Mouse (Mus musculus) ES-Bruce4 (cell line): ENCODE data around the gene Hook2. TPM values are rescaled to one million over a fixed set of nuclear protein-coding genes. Genes with fewer than 3 reads are reported as not detected.

ENCODE experiments used
- H3K27ac ChIP-seq: 2 replicates; pipeline ENCODE4 v1.5.1; 2012; ENCODE audit warnings: low read length, inconsistent platforms; ENCODE audit not compliant: insufficient read depth
- H3K27me3 ChIP-seq: 2 replicates; pipeline ENCODE4 v1.6.1; 2012; ENCODE audit warnings: mild to moderate bottlenecking, low read length, inconsistent platforms; ENCODE audit not compliant: control insufficient read depth, poor library complexity, insufficient read depth, severe bottlenecking
- H3K36me3 ChIP-seq: 2 replicates; pipeline ENCODE4 v1.6.1; 2012; ENCODE audit warnings: inconsistent platforms, mild to moderate bottlenecking, low read length, moderate library complexity; ENCODE audit not compliant: control insufficient read depth, poor library complexity, insufficient read depth, severe bottlenecking
- H3K4me1 ChIP-seq: one replicate; pipeline ENCODE4 v1.8.1; 2011; ENCODE audit warnings: low read length; ENCODE audit not compliant: control insufficient read depth, insufficient read depth
- H3K4me3 ChIP-seq: 2 replicates; pipeline ENCODE4 v1.5.1; 2011; ENCODE audit warnings: low read depth, mild to moderate bottlenecking, low read length
- H3K9ac ChIP-seq: 2 replicates; pipeline ENCODE4 v1.6.1; 2012; ENCODE audit warnings: low read depth, mild to moderate bottlenecking, inconsistent platforms; ENCODE audit not compliant: poor library complexity, severe bottlenecking
- H3K9me3 ChIP-seq: replicated peaks from 2 replicates; pipeline ENCODE4 v1.6.1; 2012; ENCODE audit warnings: mild to moderate bottlenecking, low read length, inconsistent platforms; ENCODE audit not compliant: control insufficient read depth, poor library complexity, insufficient read depth, severe bottlenecking
- CTCF ChIP-seq: IDR thresholded peaks from one replicate; pipeline ENCODE4 v1.8.1; 2011; ENCODE audit warnings: low read depth, low read length
- EP300 ChIP-seq: IDR thresholded peaks from 2 replicates; pipeline ENCODE4 v1.6.1; 2011; ENCODE audit warnings: low read depth, low read length; ENCODE audit not compliant: insufficient read depth
- POLR2A ChIP-seq: IDR thresholded peaks from one replicate; pipeline ENCODE4 v1.8.1; 2011; ENCODE audit warnings: low read length; ENCODE audit not compliant: insufficient read depth
- polyA plus RNA-seq: library from polyadenylated mRNA; stranded (reverse); fragments of >200 nt; gene quantifications from 2 replicates; pipeline ENCODE4 v1.2.4, GENCODE M21; 2011; ENCODE audit warnings: low read depth; ENCODE audit not compliant: missing spikeins, insufficient read depth, insufficient read length

The Hook2 gene
- polyA plus RNA-seq, 1 experiment = 41.5 TPM

GRCm38 (mm10) chr8:84985684-84986378, 4.6 kb upstream of the Hook2 start:
- Histone ChIP-seq H3K36me3 (no peaks in the 10 kb centered on the region), H3K4me3 (peak overlapping the region; percentile 73), H3K9ac (peak overlapping the region; percentile 74), H3K4me1 (peaks cover 10% of the 10 kb centered on the region), H3K9me3 (no peaks in the 10 kb centered on the region), H3K27ac (peak overlapping the region; percentile 79), H3K27me3 (no peaks in the 10 kb centered on the region)
- TF ChIP-seq POLR2A = no peak
- peak; percentile 83 for TF ChIP-seq EP300
- TF ChIP-seq CTCF = no peak

- H3K27me3 ChIP-seq = no peaks in the 10 kb centered on the region
- TF ChIP-seq CTCF (no peak), EP300 (no peak), POLR2A (no peak)
- no peaks in the 10 kb centered on the region for H3K36me3 ChIP-seq
- peak overlapping the region; percentile 10; the same call in 1 of the 2 replicates for H3K27ac ChIP-seq
- peaks cover 8% of the 10 kb centered on the region for H3K4me1 ChIP-seq
- peak overlapping the region; percentile 73 for H3K4me3 ChIP-seq
- peak overlapping the region; percentile 74 for H3K9ac ChIP-seq
- H3K9me3 ChIP-seq = no peaks in the 10 kb centered on the region
Measured at GRCm38 (mm10) chr8:84986379-84986945, 3.9 kb upstream of the Hook2 start.

DNA sequence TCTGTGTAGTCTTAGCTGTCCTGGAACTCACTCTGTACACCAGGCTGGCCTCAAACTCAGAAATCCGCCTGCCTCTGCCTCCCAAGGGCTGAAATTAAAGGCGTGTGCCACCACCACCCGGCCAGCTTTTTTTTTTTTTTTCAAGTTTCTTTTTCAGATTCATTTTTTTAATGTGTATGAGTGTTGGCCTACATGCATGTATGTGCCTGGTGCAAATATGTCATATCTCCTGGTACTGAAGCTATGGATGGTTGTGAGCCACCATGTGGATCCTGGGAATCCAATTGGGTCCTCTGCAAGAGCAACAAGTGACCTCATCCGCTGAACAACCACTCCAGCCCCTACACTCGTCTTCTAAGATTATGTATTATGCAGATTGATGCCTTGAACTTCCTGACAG, 3.0 kb upstream of the Hook2 start:
- peak overlapping the region; percentile 57 for H3K27ac ChIP-seq
- no peaks in the 10 kb centered on the region for H3K27me3 ChIP-seq
- H3K4me1 ChIP-seq = peaks cover 8% of the 10 kb centered on the region
- H3K36me3 ChIP-seq = no peaks in the 10 kb centered on the region; the same call in 1 of the 2 replicates
- no peak for TF ChIP-seq CTCF
- TF ChIP-seq EP300 = no peak
- no peak for TF ChIP-seq POLR2A
- H3K9me3 ChIP-seq = no peaks in the 10 kb centered on the region
- H3K4me3 ChIP-seq = no peak overlapping the region
- H3K9ac ChIP-seq = no peak overlapping the region

DNA sequence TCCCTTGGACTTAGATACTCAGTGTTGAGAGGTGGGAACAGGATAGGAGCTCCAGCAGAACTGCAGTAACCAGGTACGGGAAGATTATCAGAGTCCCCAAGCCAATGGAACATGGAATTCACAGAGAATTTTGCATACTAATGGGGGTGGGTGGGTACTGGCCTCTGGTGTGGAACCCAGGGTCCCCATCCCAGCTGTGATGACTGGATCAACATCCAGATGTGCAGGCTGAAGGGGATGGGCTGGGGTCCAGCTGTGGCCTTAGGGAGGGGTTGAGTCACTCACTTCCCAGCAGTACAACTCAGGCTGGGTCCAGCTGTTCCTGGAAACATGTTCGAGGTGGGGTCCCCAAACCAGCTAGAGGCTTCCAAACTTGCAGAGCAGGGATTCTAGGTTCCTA, 2.5 kb upstream of the Hook2 start:
- peaks cover 6% of the 10 kb centered on the region for H3K4me1 ChIP-seq
- H3K4me3 ChIP-seq = no peak overlapping the region
- no peak overlapping the region for H3K9ac ChIP-seq
- H3K36me3 ChIP-seq = peaks cover under 1% of the 10 kb centered on the region
- H3K27me3 ChIP-seq = no peaks in the 10 kb centered on the region
- peak overlapping the region; percentile 57 for H3K27ac ChIP-seq
- H3K9me3 ChIP-seq = no peaks in the 10 kb centered on the region
- TF ChIP-seq POLR2A (no peak), EP300 (peak; percentile 90)

DNA sequence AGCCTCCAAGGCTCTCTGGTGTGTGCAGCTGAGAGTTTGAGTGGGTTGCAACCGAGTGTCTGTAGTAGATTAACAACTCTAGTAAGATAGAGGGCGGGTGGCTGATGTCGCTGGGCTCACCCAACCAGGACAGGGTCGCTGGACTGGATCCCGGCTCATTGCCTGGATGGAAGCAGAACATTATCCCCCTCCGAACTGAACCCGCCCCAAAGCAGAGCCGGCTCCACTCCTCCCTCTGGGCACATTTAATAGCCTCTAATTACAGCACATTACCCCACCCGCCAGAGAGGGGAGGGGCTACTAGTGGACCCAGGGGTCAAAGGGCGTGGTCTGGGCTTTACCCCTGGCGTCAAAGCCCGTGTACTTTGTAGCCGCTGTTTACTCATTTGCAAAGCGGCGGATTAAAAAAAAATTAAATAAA, 1.1 kb upstream of the Hook2 start:
- Histone ChIP-seq H3K27me3 (no peaks in the 10 kb centered on the region), H3K36me3 (peaks cover 4% of the 10 kb centered on the region), H3K9me3 (no peaks in the 10 kb centered on the region), H3K4me3 (peak overlapping the region; percentile 20), H3K27ac (peak overlapping the region; percentile 80), H3K9ac (peak overlapping the region; percentile 73), H3K4me1 (peaks cover 6% of the 10 kb centered on the region)
- TF ChIP-seq CTCF = no peak
- 0 out of 2 replicates have a peak, but pooled peaks have one; percentile 35 for TF ChIP-seq EP300

DNA sequence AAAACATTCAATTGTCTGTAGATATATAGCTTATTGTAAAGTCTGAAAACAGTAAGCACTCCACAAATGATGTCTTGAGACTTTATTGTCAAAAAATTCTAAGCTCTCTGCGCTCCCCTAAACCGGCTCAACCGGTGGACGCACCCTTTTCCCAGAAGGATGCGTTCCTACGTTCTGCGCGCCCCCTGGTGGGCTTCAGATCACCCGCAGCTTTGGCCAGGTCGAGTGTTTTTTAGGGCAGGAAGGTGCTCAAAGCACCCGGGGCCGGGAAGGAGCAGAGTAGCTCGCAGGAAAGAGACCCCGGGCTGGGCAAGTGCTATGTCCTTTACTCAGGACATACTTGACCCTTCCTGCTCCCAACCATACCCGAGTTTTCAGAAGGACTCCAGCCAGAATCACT, 593 bp upstream of the Hook2 start:
- peak overlapping the region; percentile 85 for H3K27ac ChIP-seq
- H3K4me1 ChIP-seq = peaks cover 3% of the 10 kb centered on the region
- H3K4me3 ChIP-seq = peak overlapping the region; percentile 71
- no peaks in the 10 kb centered on the region for H3K27me3 ChIP-seq
- TF ChIP-seq CTCF (peak; percentile 86), POLR2A (no peak), EP300 (peak; percentile 89)
- H3K36me3 ChIP-seq = peaks cover 5% of the 10 kb centered on the region
- H3K9ac ChIP-seq = peak overlapping the region; percentile 73
- no peaks in the 10 kb centered on the region for H3K9me3 ChIP-seq
